Mouse (Mus musculus) adrenal gland, postnatal 14 days (tissue): ENCODE data around the gene Ftsj1. TPM values are rescaled to one million over a fixed set of nuclear protein-coding genes. Genes with fewer than 3 reads are reported as not detected.

ENCODE experiments used
- DNase-seq: peaks from one replicate; pipeline ENCODE4 v3.0.0; 2021; ENCODE audit warnings: mixed read lengths
- long read RNA-seq, 2 experiments: library from polyadenylated mRNA; stranded (forward); transcript quantifications; one replicate each; pipeline ENCODE4 v2.0.0; 2021
- total RNA-seq: library from RNA; stranded (reverse); gene quantifications from 2 replicates; pipeline ENCODE4 v1.2.3, GENCODE M21; 2021

The Ftsj1 gene
- total RNA-seq = 24.7 and 25.3 TPM in 2 replicates
- long read RNA-seq, experiment 1, transcript Ftsj1-203 (13 exons, 1,656 nt) = major isoform, 11 of 18 reads
- long read RNA-seq, experiment 1, partial matches to known transcripts = 2 of 18 reads
- long read RNA-seq, experiment 1, other reads (novel, unspliced or antisense) = 1 of 18 reads
- long read RNA-seq, experiment 2, transcript Ftsj1-203 (13 exons, 1,656 nt) = major isoform, 10 of 15 reads
- long read RNA-seq, experiment 2, partial matches to known transcripts = 2 of 15 reads
- long read RNA-seq, experiment 2, other reads (novel, unspliced or antisense) = 0 of 15 reads

DNA sequence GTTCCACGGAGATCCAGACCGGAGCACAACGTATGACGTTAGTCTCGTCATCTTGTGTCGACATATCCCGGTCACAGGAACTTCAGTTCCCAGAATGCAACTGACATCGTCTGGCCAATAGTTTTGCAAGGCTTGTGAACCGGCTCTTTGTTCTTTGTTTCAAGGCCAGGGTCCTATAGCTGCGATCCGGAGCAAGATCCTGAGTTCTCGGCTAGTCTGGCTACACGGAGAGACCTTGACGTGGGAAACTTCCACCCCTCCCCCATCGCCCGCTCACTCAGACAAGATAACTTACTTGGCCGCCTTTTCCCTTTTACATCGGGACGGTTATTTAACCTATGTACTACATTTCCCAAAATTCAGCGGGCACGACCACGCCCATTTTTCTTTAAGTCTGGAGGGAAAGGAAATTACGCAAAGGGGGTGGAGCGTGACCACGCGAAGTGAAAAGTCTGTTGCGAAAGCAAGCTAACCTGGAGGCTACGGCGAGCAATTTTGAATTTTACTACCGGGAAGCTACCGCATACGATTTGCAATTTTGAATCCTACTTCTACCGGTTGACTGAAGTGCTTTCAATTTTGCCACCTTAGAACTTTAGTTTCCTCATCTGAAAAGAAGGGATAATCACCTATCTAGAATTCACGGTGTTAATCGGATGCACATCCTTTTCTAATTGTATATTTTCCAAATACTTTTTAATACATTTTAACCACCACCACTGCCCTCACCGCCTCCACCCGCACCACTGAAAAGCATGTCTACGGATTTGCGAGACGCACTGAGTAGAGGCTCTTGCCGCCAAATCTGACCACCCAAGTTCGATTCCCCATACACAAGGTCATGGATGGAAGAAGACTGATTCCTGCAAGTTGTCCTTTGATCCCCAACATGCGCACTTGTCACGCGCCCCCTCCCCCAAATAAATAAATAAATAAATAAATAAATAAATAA is at the start of gene Ftsj1:
TSS of gene Ftsj1 (minus strand) at position 73 of the 952 bp plus-strand sequence.
- DNase-seq = peak; percentile 80

GRCm38 (mm10) chrX:8288621-8289020 is 36.4 kb upstream of the Ftsj1 start:
- no peak for DNase-seq

DNA sequence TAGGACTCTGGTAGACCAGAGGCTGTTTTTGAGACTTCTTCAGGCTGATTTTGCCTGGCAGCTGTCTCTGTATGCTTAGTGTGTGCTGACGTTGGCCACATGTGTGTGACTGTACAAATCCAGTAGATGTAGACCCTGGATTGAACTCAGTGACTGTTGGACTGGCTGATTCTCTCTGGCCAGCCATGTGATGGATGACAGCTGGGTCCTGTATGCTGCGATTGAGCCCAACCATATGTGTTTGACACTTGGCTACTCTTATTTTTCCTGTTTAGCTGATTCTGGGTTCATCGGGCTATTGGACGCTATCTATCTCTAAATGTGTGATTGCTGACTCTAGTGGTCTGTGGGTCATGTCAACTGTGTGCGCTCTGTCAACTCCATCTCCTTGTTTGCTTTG is 21.9 kb upstream of the Ftsj1 start:
- DNase-seq = no peak

- no peak for DNase-seq
Measured at GRCm38 (mm10) chrX:8272000-8272399, 19.8 kb upstream of the Ftsj1 start.

GRCm38 (mm10) chrX:8271083-8271820 is 19.0 kb upstream of the Ftsj1 start, which contains the start of gene Slc38a5:
Slc38a5 (plus strand) TSS chrX:8271133.
- no peak for DNase-seq

- no peak for DNase-seq
Measured at GRCm38 (mm10) chrX:8264222-8264621, 12.0 kb upstream of the Ftsj1 start.

GRCm38 (mm10) chrX:8263156-8263804 is 11.1 kb upstream of the Ftsj1 start:
- DNase-seq = no peak

- DNase-seq = no peak
Measured at GRCm38 (mm10) chrX:8259478-8259877, 7.3 kb upstream of the Ftsj1 start.

DNA sequence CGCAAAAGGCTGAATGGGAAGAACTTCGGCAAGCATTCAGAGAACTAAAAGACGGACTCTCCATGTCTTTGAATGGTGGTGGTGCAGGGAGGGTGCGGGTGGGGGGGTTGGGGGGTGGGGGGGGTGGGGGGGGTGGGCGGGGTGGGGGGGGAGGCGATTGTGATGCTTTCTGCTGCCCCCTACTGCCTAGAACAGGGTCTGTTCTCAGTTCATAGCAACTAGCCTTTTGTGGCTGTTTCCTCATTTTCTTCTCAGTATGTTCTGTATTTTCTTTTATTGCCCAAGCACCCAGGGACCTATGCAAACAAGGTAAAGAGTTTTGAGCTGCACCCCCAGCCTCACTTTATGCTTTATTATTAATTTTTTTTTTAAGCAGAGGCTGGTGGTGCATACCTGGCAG is 3.6 kb upstream of the Ftsj1 start:
- no peak for DNase-seq

DNA sequence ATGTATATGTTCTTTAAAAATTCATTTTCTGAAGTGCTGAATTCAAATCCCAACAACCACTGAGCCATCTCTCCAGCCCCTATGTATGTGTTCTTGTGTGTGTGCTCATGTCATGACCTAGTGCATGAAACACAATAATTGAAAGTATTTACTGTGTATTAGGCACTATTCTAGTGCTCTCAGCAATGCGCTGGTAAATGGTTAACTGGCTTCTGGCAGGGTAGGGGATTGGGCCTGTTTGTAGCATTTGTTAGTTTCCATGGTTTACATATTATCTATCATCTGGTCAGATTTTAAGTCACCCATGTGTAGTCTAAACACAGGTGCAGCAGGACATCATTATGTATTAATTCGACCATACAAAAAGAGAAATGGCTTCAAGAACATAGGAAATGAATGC is 1.5 kb upstream of the Ftsj1 start:
- DNase-seq = no peak

DNA sequence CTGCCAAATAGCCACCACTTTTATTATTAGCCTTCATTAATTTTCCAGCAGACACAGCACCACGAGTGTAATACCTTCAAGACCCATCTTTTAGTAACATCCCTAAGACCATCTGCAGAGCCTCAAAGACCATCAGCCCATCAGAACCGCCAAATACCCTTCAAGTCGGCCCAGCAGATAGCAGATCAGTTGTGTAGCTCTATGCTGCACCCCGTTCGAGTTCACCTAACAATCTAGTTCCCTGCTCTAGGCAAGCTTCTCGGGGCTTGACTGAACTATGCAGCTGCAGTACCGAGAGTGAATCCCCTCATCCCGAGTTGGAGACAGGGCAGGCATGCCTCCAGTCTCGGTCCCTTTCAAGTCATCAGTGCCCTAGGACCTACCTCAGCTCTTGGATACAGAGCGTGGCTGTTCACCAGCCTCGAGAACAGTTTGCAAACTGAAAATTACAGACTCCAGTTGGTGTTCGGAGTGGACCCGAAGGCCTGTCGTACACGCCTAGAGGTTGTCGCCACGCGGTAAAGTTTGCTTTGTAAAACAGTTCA is 345 bp downstream of the Ftsj1 start:
- no peak for DNase-seq

DNA sequence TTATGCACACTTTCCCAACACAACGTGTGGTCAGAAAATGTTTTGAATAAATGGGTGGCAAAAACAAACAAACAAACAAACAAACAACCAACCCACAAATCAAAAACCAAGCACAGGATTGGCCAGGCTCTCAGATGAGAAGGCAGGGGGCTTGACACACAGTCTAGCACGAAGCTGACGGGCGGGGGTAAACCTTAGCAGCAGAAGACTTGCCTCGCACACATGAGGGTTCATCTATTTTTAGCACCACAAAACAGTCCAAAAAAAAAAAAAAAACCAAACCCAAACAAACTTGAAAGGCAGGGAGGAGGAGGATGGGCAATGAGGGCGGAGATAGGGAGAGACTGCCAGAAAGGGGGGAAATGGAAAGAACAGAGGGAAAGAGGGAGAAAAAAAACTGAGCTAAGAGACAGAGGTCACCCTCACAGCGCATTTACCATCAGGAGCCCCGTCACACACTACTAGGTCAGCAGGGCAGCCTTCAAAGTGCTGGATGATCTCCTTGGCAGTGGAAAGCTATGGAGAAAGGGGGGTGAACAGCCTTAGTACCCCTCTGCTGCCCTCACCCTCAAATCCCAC is 3.6 kb downstream of the Ftsj1 start:
- no peak for DNase-seq

GRCm38 (mm10) chrX:8247680-8248079 is 4.5 kb downstream of the Ftsj1 start:
- no peak for DNase-seq

GRCm38 (mm10) chrX:8238804-8239395 is 13.3 kb downstream of the Ftsj1 start:
- no peak for DNase-seq

DNA sequence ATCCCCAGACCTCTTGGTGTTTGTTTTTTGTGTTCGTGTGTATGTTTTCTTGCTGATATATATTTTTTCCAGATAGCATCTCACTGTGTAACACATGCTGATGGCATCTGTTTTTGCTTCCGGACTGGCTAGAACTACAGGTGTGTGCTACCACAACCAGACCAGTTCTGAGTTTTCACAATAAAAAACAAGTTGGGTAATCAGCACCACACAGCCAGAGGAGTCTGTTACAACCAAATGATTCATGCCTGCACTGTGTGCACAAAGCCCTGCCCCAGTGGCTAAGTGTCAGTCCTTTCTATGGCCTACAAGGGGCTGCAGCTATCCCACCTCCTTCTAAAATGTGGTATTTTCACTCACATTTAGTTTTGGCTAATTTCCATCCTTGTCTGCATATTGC is 15.5 kb downstream of the Ftsj1 start:
- DNase-seq = no peak

- no peak for DNase-seq
Measured at GRCm38 (mm10) chrX:8233602-8234001, 18.6 kb downstream of the Ftsj1 start.

GRCm38 (mm10) chrX:8230272-8230671 is 21.9 kb downstream of the Ftsj1 start:
- no peak for DNase-seq

GRCm38 (mm10) chrX:8223473-8223872 is 28.7 kb downstream of the Ftsj1 start:
- DNase-seq = no peak

DNA sequence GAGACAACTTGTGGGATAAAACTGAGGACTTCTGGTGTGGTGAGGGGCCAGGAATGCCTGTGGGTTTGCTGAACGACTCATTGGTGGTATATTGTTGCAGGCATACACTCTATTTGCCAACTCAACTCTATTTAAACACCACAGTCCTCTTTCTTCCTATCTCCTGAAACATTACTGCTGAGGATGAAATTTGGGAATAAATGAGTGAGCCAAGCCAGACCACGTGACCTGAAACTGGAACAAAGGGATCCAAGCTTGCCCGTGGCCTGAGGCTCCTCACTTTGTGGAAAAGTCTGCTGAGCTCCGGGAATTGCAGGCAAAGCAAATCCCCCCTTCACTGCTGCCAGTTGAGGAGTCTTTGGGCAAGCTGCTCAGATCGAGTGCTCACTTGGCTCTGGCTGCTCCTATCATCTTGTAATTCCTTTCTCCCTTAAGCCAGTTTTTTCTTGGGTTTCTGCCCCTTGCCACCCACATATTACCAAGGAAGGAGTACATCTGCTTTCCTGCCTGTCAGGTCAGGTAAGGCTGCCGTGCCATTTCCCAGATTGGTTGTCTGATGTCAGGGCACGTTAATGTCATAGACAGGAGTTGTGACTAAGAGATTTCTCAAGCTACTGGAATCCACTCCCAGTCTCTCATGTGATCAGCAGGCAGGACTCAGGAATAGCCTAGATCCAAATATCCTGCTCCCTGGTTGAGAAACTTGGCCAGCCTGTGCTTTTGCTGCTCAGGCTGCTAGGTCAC is 29.4 kb downstream of the Ftsj1 start:
- no peak for DNase-seq

DNA sequence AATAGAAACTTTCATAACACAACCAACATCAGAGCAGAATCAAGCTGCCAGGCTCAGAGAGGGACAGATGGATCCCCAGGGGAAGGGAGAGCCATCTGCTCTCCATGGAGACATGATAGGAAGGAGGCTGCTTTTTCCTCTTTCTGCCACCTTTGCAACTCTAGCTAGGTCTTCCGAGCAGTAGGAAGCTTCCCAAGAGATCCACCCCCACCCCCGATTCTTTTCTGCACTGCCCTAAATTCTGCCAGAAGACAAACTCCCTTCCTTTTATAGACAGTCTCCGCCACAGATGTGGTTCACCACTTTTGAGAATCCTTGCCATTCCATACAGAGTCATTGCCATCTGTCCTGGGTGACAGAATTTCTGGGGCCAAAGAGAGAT is 29.9 kb downstream of the Ftsj1 start:
- DNase-seq = no peak
